Mouse (Mus musculus): Measurements from ENCODE around the gene Ccdc171.
"Not testable (repeated sequence)": the region's sequence is repeated elsewhere in the genome, so short reads cannot be mapped to it uniquely, and the experiment has no call there.

Ccdc171 gene

DNA sequence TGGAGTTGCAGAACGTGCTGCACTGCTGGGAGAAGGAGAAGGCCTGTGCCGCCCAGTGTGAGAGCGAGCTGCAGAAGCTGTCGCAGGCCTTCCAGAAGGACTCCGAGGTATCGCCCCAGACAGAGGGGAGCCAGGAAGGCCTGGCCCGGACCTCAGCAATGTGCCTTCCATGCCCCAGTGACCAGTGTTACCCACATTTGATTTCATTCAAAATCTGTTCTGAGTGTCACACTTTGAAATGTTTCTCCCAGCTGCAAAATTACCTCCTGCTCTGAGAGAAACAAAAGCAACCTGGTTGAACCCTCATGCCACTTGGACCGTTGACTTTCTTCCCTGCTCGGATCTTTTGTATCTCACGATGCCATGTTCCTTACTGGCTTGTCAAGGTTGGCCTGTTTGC lies 133.1 kb downstream of the Ccdc171 start:
- no peak for DNase-seq

DNA sequence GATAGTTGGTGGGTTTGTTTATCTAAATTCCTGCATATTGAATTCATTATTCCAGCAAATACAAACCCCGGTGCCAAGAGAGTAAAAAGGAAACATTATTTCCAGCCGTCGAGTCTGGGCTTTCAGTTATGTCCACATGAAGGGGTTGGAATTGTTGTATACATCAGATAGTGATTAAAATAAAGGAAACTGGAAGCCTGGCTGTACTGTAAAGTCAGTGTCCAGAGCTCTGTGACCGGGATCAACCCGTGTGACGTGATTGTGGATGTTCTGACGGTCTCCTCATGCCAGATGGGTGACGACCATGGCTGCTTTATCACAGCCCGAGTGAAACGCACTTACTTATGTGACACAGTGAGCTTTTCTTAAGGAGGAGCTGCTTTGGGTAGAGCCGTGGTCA lies 134.1 kb downstream of the Ccdc171 start:
- no peak for DNase-seq

DNA sequence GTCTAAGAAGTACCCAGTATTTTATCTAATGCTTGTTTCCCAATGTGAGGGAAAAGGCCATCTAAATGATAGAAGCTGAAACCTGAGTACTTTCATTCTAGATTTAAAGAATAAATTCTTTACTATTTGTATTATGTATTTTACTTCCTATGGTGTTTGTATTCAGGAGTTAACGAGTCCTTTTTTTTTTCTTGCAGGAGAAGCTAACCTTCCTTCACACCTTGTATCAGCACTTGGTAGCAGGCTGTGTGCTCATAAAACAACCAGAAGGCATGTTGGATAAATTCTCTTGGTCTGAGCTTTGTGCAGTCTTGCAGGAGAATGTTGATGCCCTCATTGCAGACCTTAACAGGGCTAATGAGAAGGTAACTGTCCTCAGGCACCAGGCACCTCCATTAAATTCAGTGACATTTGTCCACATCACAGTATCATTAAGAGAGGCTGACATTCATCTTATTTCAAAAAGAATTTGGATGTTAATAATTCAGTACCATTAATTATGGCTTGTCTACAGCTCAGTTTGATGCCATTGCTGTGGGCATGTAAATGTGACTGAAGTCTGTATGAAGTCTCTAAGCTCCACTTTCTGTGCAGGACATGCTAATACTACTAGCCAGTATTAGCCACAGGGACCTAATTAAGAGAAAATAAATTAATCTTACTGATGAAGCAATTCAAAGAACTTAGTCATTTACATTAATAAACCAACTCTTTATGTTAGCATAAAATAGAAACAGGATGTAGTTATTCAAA lies 136.3 kb downstream of the Ccdc171 start:
- DNase-seq = no peak

DNA sequence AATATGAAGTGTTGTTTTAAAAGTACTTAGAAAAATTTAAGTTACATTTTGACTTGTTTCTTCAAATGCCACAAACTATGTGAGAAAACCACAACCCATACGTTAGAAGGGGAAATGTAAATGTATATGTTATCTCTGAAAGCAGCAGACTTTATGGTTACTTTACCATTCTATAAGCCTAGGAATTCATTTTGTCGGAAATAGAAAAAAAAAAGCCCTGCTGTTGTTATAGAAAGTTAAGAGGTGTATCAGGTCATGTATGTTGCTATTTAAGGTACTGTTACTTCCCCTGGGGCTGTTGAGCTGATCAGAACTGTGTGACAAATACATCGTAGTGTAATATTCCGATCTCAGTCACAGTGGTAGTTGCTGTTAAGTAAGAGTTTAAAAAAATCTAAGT lies 137.0 kb downstream of the Ccdc171 start:
- no peak for DNase-seq

DNA sequence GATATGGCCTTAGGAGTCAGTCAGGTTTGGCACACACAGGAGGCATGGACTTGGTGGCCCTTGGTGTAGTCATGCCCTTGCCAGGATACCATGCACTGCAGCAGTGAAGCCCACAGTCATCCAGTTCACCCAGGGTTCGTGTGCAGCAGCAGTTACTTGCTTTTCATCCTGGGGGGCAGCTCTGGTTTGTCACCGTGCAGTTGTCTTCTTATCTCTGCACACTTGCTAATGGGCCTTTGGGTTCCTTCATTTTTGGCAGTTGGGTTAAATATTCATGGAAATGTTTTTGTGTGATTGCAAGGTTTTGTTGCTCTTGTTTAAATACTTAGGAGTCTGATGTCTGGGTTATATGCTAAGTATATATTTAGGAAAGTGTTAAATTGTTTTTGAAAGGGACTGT lies 144.2 kb downstream of the Ccdc171 start:
- no peak for DNase-seq

DNA sequence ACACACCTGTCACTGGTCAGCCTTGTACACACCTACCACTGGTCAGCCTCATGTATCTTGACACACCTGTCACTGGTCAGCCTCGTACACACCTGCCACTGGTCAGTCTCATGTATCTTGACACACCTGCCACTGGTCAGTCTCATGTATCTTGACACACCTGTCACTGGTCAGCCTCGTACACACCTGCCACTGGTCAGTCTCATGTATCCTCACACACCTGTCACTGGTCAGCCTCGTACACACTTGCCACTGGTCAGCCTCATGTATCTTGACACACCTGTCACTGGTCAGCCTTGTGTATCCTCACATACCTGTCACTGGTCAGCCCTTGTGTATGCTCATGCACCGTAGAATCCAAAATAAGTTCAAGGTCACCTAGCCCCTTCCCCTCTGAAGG lies 150.0 kb downstream of the Ccdc171 start:
- not testable (repeated sequence) for DNase-seq

DNA sequence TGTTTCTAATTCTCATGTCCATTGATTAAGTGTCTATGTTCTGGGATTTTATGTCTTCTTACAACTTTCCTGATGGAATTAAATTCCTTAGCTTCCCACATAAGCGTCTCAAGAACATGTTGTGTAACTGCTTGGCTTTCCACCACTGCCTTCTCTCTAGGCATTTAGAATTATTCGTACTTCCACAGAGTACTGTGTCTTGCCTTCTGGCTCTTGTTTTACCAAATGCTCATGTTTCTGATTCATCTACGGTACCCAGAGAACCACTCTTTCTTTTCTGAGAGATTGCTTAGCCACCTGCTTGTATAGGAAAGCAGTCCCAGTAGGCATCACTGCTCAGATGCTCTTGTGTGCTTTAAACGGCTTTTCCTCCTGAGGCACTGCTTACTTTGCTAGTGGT lies 151.1 kb downstream of the Ccdc171 start:
- no peak for DNase-seq

DNA sequence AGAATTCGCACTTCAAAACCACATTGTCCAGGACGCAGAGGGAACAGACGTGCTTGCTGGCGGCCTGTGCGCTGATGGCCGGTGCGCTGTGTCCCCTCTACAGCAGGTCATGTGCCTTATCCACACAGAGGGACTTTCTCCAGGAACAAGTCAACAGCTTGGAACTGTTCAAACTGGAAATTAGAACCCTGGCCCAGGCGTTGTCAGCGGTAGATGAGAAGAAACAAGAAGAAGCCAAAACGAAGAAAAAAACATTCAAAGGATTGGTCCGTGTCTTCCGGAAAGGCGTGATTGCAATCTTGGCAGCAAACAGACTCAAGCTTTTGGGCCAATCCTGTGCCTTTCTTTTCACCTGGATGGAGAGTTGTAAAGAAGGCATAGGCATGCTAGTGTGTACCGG lies 155.7 kb downstream of the Ccdc171 start:
- DNase-seq = no peak

DNA sequence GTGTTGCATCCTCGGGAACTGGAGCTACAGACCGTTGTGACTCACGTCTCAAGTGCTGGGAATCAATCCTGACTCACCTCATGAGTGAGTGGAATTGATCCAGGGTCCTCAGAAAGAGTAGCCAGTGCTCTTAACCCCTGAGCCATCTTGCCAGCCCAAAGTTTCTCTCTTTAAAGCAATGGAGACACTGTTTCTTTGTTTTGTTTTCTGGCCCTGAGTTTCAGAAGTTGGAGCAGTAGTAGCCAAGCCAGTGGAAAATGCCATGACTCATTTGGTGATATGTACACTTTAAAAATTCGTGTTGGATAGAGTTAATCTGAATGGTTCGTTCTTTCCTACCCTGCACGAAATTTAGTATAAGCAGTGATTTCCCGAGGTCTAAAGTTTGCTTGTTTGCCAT lies 157.5 kb downstream of the Ccdc171 start:
- no peak for DNase-seq

DNA sequence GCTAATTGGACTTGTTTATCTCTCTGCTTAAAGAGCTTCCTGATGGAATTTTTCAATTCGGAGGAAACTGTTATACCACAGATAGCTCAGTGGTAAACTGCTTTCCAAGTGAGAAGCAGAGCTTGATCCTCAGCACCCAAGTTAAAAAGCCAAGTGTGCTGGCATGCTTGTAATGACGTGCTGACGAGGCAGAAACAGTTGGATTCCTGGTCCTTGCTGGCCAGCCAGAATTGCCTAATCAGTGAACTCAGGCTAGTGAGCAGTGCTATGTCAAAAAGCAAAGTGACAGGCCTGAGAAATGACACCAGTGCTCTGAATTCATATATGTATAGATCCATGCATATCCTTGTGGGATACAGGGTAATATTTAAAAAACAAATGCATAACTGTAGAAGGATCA lies 174.8 kb downstream of the Ccdc171 start:
- no peak for DNase-seq

DNA sequence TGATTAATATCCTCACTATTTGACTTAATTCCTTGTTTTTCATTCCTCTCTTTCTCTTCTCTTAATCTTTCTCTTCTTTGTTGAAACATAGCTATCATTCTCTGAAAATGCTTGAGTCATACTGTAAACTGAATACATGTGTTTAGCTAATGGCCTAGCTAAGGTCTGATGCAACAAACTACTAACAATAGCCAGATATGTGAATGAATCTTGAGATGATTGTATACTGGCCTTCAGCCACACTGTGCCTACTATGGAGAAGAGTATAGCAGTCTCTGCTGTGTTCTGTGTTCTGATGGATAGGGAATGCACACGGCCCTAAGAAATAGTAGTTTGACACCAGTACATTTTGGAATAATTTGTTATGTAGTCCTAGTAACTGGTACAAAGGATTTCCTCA lies 191.7 kb downstream of the Ccdc171 start:
- DNase-seq = no peak

DNA sequence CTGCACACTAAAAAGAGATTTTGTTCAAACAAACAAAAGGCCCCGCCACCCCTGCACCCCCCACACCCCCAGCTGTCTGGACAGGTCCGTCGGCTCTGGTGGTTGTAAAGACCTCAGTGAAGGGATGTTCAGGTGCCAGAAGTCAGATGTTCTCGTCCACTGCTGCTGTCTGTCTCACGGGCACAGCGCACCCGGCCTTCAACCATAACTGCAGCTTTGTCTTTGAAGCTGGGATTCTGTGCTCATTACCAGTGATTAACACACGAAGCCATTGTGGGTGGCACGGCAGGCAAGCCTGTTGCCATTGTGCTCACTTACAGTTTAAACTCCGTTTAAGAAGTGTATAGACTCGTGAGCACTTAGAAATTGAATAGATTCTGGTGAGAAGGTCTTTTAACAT lies 194.5 kb downstream of the Ccdc171 start:
- no peak for DNase-seq

DNA sequence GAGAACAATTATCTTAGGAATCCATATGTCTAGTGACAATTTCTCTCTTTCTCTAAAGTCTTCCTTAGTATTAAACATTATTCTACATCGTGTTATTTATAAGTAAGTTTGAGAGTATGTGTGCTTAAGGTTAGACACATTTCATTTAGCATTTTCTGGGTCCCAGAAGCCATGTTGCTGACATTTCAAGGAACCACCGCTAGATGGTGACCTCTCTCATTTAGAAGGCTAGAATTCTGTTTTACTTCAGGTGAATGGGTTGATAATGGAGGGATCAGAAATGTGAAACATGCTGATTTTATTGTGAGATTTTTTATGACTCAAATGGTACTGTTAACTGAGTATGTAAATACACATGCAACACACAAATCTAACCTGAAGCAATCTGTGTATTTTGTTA lies 199.8 kb downstream of the Ccdc171 start:
- no peak for DNase-seq

DNA sequence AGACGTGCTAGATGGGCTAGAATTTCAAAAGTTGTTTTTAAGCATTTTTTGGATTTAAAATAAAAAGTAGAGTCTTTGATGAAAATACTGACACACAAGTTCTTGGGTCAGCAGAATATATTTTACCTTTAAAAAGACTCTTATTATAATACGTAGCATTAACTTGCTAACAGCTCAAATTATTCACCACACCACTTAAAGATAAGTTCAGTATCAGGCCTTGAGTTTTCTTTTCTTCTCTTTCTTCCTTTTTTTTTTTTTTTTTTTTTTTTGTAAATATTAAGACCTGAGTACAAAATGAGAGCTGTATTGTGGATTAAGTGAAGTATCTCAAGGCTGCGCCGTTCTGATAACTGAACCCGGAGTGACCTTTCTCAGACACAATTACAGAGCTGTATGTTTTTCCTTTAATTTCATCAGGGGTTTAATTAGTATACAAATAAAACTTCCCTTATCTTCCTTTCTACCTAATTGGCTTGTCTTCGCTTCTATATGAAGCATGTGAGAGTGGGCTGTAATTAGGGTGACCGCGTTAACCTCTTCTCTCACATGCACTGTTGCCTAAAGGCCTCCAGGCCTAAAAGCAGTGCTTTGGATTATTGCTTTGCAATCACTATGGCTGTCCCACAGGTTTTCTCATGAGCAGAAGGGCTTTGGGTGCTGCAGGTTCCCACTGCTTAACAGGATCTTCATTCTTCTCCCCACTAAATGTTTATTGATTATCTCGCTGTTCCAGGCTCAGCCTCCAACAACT lies 214.0 kb downstream of the Ccdc171 start:
- no peak for DNase-seq

DNA sequence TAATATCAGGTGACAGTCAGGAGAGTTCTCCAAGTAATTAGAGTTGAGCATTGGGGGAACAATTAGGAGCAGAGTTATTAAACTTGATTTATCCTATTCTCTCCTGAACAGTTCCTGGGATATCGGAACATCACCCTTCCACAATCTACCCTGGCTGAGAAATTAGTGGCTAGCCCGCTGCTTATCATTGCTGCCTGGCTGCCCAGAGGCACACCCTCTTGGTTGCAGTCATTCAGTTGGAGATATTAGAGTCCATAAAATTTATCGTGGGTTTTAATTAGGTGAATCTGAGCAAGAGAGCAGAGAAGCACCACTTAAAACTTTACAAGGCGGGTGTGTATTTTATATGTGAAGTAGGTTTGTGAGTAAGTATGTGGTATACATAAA lies 214.5 kb downstream of the Ccdc171 start:
- no peak for DNase-seq

DNA sequence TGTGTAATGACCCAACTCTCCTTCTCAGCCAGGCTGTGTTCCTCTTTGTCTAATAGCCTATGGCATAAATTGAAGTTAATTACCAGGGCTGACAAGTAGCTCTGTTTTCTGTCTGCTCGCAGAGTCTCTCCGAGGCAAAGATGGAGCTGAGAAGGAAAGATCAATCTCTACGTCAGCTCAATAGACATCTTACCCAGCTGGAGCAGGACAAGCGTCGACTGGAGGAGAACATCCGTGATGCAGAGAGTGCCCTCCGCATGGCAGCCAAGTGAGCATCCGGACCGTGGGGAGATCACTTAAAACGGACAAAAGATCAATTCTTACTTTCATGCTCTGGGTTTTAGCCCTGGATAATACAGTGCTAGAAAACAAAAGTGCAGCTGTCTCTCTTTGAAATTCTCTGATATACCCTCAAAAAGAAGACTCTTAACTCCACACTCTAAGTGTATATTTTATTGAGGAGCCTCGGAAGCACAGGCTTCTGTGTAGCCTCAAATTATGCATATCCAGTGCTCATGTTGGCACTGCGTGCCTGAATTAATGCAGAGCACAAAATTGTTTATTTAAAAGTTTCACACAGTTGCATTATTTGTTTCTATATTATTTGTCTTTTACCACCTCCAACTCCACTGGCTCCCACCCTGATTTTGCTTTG lies 217.6 kb downstream of the Ccdc171 start:
- no peak for DNase-seq

DNA sequence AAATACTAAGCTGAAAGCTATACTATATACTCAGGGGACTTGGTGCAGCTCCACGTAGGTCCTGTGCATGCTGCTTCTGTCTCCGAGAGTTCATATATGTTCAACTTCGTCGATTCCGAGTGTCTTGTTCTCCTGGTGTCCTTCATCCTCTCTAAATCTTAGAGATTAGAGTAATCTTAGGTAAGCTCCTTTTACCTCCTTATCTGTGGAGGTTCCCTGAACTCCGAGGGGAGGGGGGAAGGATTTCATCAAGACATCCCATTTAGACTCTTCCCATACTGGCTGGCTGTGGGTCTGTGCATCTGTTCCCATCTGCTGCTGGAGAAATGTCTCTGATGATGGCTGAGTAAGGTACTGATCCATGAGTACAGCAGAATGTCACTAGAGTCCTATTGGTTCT lies 249.8 kb downstream of the Ccdc171 start:
- no peak for DNase-seq

DNA sequence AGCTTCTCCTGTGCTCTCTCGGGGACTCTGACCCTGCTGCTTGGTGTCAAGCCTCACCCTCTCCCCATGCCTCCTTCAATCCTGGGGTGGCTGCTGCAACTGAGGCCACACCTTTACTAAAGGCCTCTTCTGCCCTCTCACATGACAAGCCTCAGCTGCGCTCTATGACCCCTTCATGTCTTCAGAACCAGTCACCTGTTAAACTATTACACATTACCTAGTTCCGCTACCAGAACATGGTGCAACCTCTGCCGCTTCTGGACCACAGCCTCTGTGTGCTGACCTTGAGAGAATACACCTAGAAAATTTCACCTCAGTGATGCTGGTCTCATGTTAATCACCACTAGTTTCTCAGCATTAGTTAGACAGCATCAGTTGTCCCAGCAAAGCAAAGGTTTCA lies 254.7 kb downstream of the Ccdc171 start:
- DNase-seq = no peak

DNA sequence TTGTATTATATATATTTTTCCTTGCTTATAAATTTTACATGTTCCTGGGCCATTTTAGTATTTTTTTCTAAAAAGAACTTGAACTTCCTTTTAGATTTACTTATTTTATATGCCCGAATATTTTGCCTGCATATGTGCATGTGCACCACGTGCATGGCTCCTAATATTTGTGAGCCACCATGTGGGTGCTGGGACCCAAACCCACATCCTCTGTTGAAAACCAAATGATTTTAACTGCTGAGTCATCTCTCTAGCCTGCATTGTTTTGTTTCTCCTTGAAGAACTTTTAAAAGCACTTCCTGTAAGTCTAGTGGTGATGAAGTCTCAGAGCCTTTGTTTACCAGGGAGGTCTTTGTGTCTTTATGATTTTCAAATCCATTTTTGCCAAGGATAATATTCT lies 259.8 kb downstream of the Ccdc171 start:
- no peak for DNase-seq

DNA sequence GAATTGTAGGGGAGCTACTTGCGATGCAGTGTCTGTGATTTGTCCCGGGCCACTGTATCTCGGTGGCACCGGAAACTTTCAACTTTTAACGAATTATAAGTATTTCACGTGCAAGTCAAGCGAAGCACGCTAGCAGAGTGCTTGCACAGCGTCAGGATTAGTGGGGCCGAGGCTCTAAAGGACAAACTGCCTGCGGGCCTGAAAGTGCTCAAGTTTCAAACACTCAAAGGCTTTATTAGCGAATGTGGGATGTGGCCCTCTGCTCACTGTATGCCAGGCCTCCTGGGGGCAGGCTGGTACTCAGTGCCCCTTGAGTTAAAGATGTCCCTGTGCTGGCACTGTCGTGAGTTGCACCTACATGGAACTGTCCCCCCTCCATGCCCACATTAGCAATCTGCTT lies 266.5 kb downstream of the Ccdc171 start:
- DNase-seq = no peak

DNA sequence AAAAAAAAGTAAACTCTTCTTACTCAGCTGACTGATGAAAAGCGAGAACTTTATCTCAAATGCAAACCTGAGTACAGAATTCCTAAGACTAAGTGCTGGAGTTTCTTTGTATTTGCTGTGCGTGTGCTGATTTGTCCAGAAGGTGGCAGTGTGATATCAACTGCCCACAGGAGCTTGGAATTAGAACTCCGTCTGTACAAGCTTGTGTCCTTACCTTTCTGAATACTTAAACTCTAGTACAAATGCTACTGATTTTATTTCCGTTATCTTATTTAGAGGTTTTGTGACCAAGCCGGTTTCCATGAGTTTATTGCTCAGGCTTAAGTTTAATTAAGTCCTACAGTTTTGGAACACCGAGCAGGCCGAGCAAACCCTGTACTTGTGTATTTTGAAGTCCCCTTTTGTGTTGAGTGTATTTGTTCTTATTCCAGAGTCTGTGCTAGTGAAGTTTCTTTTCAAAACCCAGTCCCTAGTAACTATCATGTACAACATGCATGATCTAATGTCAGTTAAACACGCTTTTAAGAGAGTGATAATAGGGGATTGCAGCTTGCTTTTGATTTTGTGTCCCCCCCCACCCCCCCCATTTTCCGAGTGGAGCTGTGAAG lies 269.1 kb downstream of the Ccdc171 start:
- DNase-seq = peak; percentile 25

DNA sequence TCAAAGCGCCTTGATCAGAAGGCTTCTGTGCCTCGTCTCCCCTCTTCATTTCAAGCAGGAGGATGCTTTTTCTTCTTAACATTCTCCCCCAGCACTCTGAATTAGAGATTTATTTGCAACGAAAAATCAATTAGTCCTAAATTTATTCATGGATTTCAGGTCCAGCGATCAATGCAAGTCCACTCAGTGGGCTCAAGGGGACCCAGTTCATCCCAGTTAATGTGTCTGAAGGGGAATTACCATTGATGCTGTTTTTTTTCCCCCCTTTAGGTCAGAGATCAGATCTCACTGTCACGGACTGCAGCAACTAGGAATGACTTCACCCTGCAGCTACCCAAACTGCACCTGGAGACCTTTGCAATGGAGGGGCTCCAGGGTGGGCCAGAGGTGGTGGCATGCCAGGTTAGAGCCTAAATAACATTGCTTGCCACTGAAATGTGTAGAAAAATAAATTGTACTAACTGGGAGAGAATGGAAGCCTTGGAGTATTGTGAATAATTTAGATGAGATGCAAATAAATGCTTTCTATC lies 269.6 kb downstream of the Ccdc171 start:
- DNase-seq = no peak

DNA sequence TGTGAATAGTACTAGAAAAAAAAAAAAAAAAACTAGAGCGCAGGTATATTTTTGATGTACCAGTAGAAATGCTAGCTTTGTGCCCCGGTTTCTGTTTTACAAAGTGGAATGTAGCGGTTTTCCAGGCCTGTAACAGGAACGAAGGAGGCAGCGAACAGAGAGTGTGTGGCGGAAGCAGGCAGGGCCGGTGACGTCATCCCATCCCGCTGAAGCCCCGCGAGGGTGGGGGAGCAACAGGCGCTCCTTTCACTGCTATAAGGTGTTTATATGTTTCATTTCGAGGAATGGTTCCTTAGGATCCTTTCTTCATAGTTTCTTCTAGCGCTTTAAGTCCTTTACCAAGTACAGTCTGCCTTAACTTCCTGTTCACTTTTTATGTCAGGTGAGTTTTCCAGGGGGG lies 272.6 kb downstream of the Ccdc171 start:
- no peak for DNase-seq
